Mouse (Mus musculus) megakaryocyte progenitor cell, adult 5-6 weeks (primary cell): ENCODE data around the gene Zfp865. TPM values are rescaled to one million over a fixed set of nuclear protein-coding genes. Genes with fewer than 3 reads are reported as not detected.
"Not testable (repeated sequence)": the region's sequence is repeated elsewhere in the genome, so short reads cannot be mapped to it uniquely, and the experiment has no call there.

Source experiments
- ATAC-seq: replicated peaks from 2 replicates; pipeline ENCODE4 v1.8.0; 2016; ENCODE audit warnings: mild to moderate bottlenecking, moderate TSS enrichment, inconsistent platforms; ENCODE audit not compliant: poor library complexity
- total RNA-seq, 2 experiments: library from RNA; stranded (forward) in 1 of 2; stranded (reverse) in 1 of 2; fragments of 157-497, 149-512 nt in 1 of 2; fragments of 200-1000 nt in 1 of 2; gene quantifications; 2 replicates each; pipeline versions ENCODE4 v1.2.3 to v1.2.4; 2015 to 2017

The Zfp865 gene
- total RNA-seq, 2 experiments from 2014 or later: 12.4 to 14.5 TPM

- ATAC-seq: peak; percentile 55
Observed at GRCm38 (mm10) chr7:5015118-5016001, 4.8 kb upstream of the Zfp865 start, which contains the start of gene Gm44973. TSS of gene Gm44973 (plus strand) at chr7:5015496.

DNA sequence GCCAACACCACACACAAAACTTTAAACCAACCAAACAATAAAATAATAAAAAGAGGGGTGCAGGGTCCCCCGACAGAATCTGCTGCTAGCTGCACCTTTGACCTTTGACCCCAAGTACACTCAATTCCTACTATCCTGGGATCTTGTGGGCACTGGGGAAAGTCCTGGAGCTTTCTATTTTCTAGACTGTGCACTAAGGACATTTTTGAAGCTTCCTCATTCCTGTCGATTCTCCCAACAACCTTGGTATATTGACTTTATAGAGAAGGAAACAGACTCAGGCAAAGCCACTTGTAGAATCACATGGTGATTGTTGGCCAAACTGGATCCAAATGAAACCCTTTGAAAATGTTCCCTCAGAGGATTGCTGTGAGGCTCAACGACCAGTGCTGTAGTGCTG lies 4.1 kb upstream of the Zfp865 start:
- no peak for ATAC-seq

DNA sequence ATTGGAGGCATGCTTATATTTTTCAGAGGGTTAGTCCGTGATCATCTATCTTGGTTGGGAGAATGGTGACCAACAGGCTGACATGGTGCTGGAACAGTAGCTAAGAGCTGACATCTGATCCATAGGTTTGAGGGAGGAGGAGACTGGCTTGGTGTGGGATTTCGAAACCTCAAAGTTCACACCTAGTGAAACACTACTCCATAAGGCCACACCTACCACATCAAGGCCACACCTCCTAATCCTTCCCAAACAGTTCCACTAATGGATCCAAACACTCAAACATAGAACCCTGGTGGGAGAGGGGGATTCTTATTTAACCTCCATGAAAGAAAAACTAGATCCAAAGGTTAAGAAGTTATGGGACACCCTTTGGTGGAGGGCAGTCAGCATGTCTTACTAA lies 3.3 kb upstream of the Zfp865 start:
- ATAC-seq: no peak

DNA sequence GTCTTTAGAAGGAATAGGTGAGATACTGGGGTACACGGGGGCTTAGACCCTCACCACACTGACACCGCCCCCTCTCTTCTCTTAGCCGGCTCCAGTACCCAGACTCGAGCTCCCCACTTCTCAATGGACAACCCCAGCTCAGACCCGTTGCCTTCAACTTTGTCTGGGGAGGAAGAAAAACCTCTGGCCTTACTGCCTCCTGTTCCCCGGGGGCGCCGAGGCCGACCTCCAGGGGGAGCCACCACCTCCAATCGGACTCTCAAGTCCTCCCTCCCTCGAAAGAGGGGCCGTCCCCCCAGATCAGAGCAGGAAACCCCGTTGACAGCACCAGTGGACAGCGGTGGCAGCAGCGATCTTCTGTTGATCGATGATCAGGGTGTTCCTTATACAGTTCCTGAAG lies 2.8 kb upstream of the Zfp865 start:
- no peak for ATAC-seq

DNA sequence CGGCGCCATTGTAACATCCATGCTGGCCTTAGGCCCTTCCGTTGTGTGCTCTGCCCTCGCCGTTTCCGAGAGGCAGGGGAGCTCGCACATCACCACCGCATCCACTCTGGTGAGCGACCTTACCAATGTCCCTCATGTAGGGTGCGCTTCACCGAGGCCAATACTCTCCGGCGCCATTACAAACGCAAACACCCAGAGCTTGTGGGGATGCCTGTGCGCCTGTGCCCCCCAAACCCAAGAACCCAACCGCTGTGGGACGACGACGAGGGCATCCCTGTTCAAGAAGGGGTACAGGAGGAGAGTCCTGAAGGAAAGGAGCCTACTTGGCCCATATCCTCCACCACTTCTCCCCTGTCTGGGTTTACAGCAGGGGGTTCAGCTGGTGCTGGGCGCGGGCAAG lies 2.2 kb upstream of the Zfp865 start:
- ATAC-seq: no peak

GRCm38 (mm10) chr7:5019576-5019975 lies 600 bp upstream of the Zfp865 start:
- not testable (repeated sequence) for ATAC-seq

GRCm38 (mm10) chr7:5020685-5021084 lies 509 bp downstream of the Zfp865 start:
- 0 out of 2 replicates have a peak, but pooled peaks have one; percentile 5 for ATAC-seq

- ATAC-seq: no peak
Observed at GRCm38 (mm10) chr7:5021197-5021596, 1.0 kb downstream of the Zfp865 start.

- no peak for ATAC-seq
Observed at GRCm38 (mm10) chr7:5029543-5029942, 9.4 kb downstream of the Zfp865 start.

GRCm38 (mm10) chr7:5029946-5030345 lies 9.8 kb downstream of the Zfp865 start:
- no peak for ATAC-seq

DNA sequence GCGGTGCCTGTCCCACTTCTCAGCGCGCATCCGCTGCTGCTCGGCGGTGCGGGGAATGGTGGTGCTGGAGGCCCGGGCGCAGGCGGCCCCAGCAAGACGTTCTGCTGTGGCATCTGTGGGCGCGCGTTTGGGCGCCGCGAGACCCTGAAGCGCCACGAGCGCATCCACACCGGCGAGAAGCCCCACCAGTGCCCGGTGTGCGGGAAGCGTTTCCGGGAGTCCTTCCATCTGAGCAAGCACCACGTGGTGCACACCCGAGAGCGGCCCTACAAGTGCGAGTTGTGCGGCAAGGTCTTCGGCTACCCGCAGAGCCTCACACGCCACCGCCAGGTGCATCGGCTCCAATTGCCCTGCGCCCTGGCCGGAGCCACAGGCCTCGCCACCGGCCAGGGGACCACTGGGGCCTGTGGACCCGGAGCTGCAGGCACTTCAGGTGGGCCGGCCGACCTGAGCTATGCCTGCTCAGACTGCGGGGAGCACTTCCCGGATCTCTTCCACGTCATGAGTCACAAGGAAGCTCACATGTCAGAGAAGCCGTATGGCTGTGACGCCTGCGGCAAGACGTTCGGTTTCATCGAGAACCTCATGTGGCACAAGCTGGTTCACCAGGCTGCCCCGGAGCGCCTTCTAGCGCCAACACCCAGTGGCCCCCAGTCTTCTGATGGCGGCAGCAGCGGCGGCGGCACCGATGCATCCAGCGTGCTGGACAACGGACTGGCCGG lies 10.5 kb downstream of the Zfp865 start:
- ATAC-seq: no peak

DNA sequence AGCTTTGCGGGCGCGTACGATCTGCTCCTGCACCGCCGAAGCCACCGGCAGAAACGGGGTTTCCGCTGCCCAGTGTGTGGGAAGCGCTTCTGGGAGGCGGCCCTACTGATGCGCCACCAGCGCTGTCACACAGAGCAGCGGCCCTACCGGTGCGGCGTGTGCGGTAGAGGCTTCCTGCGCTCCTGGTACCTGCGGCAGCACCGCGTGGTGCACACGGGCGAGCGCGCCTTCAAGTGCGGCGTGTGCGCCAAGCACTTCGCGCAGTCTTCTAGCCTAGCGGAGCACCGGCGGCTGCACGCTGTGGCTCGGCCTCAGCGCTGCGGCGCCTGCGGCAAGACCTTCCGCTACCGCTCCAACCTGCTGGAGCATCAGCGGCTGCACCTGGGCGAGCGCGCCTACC lies 11.3 kb downstream of the Zfp865 start:
- ATAC-seq: no peak

GRCm38 (mm10) chr7:5033818-5034217 lies 13.6 kb downstream of the Zfp865 start, which contains the start of gene 4632433K11Rik:
TSS of gene 4632433K11Rik (plus strand) at chr7:5034118.
- ATAC-seq: no peak

- no peak for ATAC-seq
Observed at GRCm38 (mm10) chr7:5035628-5036027, 15.5 kb downstream of the Zfp865 start.

GRCm38 (mm10) chr7:5036136-5036535 lies 16.0 kb downstream of the Zfp865 start:
- ATAC-seq: no peak

DNA sequence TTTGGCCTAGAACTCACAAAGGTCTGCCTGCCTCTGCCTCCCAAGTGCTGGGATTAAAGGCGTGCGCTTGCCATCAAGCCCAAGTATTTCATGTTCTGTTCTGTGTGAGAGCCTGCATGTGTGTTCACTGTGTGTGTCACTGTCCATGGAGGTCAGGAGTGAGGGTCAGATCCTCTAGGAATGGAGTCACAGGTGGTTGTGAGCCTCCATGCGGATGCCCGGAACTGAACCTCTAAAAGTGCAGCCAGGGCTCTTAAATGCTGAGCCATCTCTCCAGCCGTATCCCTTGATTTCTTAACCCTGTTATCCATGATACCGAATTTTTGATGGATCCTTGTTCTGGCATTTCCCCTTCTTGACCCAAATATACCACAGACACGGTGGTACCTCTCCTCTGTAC lies 16.9 kb downstream of the Zfp865 start:
- no peak for ATAC-seq

DNA sequence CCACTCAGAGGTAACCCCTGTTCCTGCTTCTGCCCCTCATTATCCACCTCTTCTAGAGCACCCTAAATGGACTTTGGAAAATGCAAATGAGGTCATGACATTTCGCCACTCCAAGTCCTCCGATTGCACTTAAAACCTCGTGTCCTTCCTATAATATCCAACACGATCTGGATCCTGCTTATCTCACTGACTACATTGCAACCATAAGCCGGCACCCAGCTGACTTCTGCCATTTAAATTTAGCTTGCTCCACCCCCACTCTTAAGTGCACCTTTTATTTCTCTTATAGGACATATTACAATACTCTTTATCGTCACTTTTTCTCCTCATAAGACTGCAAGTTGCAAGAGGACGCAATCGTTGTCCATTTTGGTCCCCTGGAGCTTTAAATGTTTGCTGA lies 17.3 kb downstream of the Zfp865 start:
- no peak for ATAC-seq

- peak; percentile 91 for ATAC-seq
Observed at GRCm38 (mm10) chr7:5038109-5038732, 18.0 kb downstream of the Zfp865 start, which contains the start of gene Zfp784. TSS of gene Zfp784 (minus strand) at chr7:5038446.

DNA sequence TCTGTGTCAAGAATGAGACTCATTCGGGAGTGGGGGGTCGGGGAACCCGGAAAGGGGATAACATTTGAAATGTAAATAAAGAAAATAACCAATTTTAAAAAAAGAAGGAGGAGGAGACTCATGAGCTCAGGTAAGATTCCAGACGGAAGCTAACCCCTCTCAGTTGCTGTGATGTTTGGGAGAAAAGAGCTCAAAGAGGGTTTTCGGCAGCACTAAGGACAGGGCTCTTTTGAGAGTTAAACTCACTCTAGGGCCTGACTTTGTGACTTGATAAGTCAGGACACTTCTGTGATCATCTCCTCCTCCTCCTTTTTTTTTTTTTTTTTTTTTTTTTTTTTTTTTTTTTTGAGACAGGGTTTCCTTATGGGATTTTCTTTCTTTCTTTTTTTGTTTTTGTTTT lies 18.8 kb downstream of the Zfp865 start:
- no peak for ATAC-seq

DNA sequence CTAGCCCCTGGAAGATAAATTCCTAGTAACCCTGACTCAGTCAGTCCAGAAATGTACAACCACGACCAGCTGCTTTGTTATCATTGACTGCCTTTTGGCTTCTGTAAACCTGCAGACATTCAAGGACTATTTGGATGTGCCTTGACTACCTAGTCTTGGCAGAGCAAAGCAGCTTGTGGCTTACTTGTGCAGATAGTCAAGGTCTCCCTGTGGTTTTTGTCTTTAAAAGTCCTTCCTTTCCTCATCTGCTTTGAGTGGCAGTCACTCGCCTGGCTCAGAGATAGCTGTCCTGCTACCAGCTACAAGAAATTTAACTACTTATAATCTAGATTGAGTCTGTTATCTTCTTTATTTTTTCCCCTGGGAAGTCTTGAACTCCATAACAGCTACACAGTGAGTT lies 24.8 kb downstream of the Zfp865 start:
- ATAC-seq: peak; percentile 42

DNA sequence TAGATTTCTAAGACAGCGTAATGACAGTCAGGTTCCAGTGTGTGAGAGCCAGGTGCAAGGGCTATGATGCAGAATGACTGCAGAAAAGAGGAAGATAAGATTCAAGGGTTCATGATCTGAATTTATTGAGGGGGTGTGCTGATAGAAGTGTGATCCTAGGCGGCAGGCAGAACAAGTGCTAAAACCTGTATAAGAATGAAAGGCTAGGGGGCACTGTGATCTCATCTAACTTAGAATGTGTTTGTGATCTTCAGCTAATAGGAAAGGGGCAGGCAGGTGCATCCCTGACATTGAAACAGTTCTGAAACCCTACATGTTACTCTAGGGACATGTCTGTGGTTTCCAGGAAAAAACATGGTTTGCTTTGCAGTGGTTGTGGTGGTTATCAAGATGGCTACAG lies 25.9 kb downstream of the Zfp865 start:
- 0 out of 2 replicates have a peak, but pooled peaks have one; percentile 24 for ATAC-seq
